Mouse (Mus musculus): ENCODE data around the gene Thsd4. TPM values are rescaled to one million over a fixed set of nuclear protein-coding genes. Genes with fewer than 3 reads are reported as not detected.
"Not testable (repeated sequence)": the region's sequence is repeated elsewhere in the genome, so short reads cannot be mapped to it uniquely, and the experiment has no call there.

The Thsd4 gene
- polyA plus RNA-seq, 1 experiment from 2014 or later = 9.4 TPM

GRCm38 (mm10) chr9:60172459-60173060, 349.3 kb downstream of the Thsd4 start:
- not testable (repeated sequence) for ATAC-seq (ENCODE audit: low FRiP score); H3K27me3 ChIP-seq

GRCm38 (mm10) chr9:60166990-60167389, 354.9 kb downstream of the Thsd4 start:
- H3K36me3 ChIP-seq (replicated peaks) = no peaks in the 10 kb centered on the region
- no peak overlapping the region for H3K9ac ChIP-seq
- no peaks in the 10 kb centered on the region for H3K9me3 ChIP-seq
- no peak overlapping the region for H3K27ac ChIP-seq
- no peak for ATAC-seq (ENCODE audit: low FRiP score)
- no peaks in the 10 kb centered on the region for H3K27me3 ChIP-seq
- no peaks in the 10 kb centered on the region for H3K4me1 ChIP-seq
- no peak overlapping the region for H3K4me2 ChIP-seq
- H3K4me3 ChIP-seq (replicated peaks) = no peak overlapping the region
- WGBS = 69% methylated on average over 4 of the region's 4 CpGs

More at GRCm38 (mm10) chr9:60172459-60173060, 349.3 kb downstream of the Thsd4 start:
- WGBS = 74% methylated on average over 9 of the region's 9 CpGs
- not testable (repeated sequence) for H3K9me3 ChIP-seq; H3K4me3 ChIP-seq (replicated peaks); H3K4me2 ChIP-seq; H3K9ac ChIP-seq; H3K4me1 ChIP-seq; H3K36me3 ChIP-seq (replicated peaks)
- 0 out of 2 replicates have a peak overlapping the region, but pooled peaks have one; percentile 19 for H3K27ac ChIP-seq

- Histone ChIP-seq H3K4me3 (replicated peaks) (no peak overlapping the region), H3K4me2 (no peak overlapping the region), H3K36me3 (replicated peaks) (no peaks in the 10 kb centered on the region), H3K27me3 (no peaks in the 10 kb centered on the region), H3K9ac (no peak overlapping the region), H3K4me1 (peaks cover 3% of the 10 kb centered on the region), H3K9me3 (no peaks in the 10 kb centered on the region), H3K27ac (no peak overlapping the region)
- no peak for ATAC-seq (ENCODE audit: low FRiP score)
- 31% methylated on average over 5 of the region's 5 CpGs for WGBS
Measured at GRCm38 (mm10) chr9:60160855-60161254, 361.0 kb downstream of the Thsd4 start.

- H3K4me1 ChIP-seq = peaks cover 3% of the 10 kb centered on the region
- no peak overlapping the region for H3K4me2 ChIP-seq
- H3K9me3 ChIP-seq = no peaks in the 10 kb centered on the region
- H3K27me3 ChIP-seq = no peaks in the 10 kb centered on the region
- no peaks in the 10 kb centered on the region for H3K36me3 ChIP-seq (replicated peaks)
- no peak overlapping the region for H3K4me3 ChIP-seq (replicated peaks)
- ATAC-seq (ENCODE audit: low FRiP score) = no peak
- no peak overlapping the region for H3K27ac ChIP-seq
- 82% methylated on average over 7 of the region's 7 CpGs for WGBS
- no peak overlapping the region for H3K9ac ChIP-seq
Measured at GRCm38 (mm10) chr9:60160194-60160593, 361.7 kb downstream of the Thsd4 start.

- H3K27ac ChIP-seq = no peak overlapping the region
- 0 out of 2 replicates have a peak, but pooled peaks cover 4% of the 10 kb centered on the region for H3K9me3 ChIP-seq
- no peak overlapping the region for H3K4me3 ChIP-seq (replicated peaks)
- H3K27me3 ChIP-seq = no peaks in the 10 kb centered on the region
- no peak overlapping the region for H3K9ac ChIP-seq
- H3K4me1 ChIP-seq = peaks cover 13% of the 10 kb centered on the region
- ATAC-seq (ENCODE audit: low FRiP score) = no peak
- WGBS = 100% methylated on average over 1 of the region's 1 CpGs
- no peaks in the 10 kb centered on the region for H3K36me3 ChIP-seq (replicated peaks)
- H3K4me2 ChIP-seq = no peak overlapping the region
Measured at GRCm38 (mm10) chr9:60152990-60153389, 368.9 kb downstream of the Thsd4 start.

- WGBS = 86% methylated on average over 11 of the region's 11 CpGs
- Histone ChIP-seq H3K27me3 (no peaks in the 10 kb centered on the region), H3K36me3 (replicated peaks) (no peaks in the 10 kb centered on the region), H3K4me2 (no peak overlapping the region), H3K4me1 (peaks cover 21% of the 10 kb centered on the region), H3K27ac (no peak overlapping the region), H3K9me3 (0 out of 2 replicates have a peak, but pooled peaks cover 4% of the 10 kb centered on the region), H3K4me3 (replicated peaks) (no peak overlapping the region), H3K9ac (no peak overlapping the region)
- ATAC-seq (ENCODE audit: low FRiP score) = no peak
Measured at GRCm38 (mm10) chr9:60151897-60152627, 369.8 kb downstream of the Thsd4 start.

- H3K9me3 ChIP-seq = 0 out of 2 replicates have a peak, but pooled peaks cover 4% of the 10 kb centered on the region
- no peak overlapping the region for H3K27ac ChIP-seq
- WGBS = 90% methylated on average over 1 of the region's 1 CpGs
- H3K4me2 ChIP-seq = no peak overlapping the region
- no peak overlapping the region for H3K9ac ChIP-seq
- no peak for ATAC-seq (ENCODE audit: low FRiP score)
- H3K4me1 ChIP-seq = peaks cover 25% of the 10 kb centered on the region
- no peak overlapping the region for H3K4me3 ChIP-seq (replicated peaks)
- no peaks in the 10 kb centered on the region for H3K36me3 ChIP-seq (replicated peaks)
- no peaks in the 10 kb centered on the region for H3K27me3 ChIP-seq
Measured at GRCm38 (mm10) chr9:60150511-60150910, 371.3 kb downstream of the Thsd4 start.

- H3K27ac ChIP-seq = peak overlapping the region; percentile 56; the same call in 1 of the 2 replicates
- H3K9ac ChIP-seq = 0 out of 2 replicates have a peak overlapping the region, but pooled peaks have one; percentile 29
- H3K36me3 ChIP-seq (replicated peaks) = no peaks in the 10 kb centered on the region
- H3K4me2 ChIP-seq = peak overlapping the region; percentile 25; the same call in 1 of the 2 replicates
- WGBS = 9% methylated on average over 7 of the region's 7 CpGs
- 0 out of 2 replicates have a peak, but pooled peaks cover 4% of the 10 kb centered on the region for H3K9me3 ChIP-seq
- no peak overlapping the region for H3K4me3 ChIP-seq (replicated peaks)
- H3K4me1 ChIP-seq = peaks cover 25% of the 10 kb centered on the region
- H3K27me3 ChIP-seq = no peaks in the 10 kb centered on the region
- 0 out of 2 replicates have a peak, but pooled peaks have one; percentile 27 for ATAC-seq (ENCODE audit: low FRiP score)
Measured at GRCm38 (mm10) chr9:60148988-60149387, 372.9 kb downstream of the Thsd4 start.

- 19% methylated on average over 4 of the region's 4 CpGs for WGBS
- H3K36me3 ChIP-seq (replicated peaks) = no peaks in the 10 kb centered on the region
- no peak overlapping the region for H3K4me3 ChIP-seq (replicated peaks)
- H3K4me2 ChIP-seq = no peak overlapping the region
- H3K4me1 ChIP-seq = peaks cover 25% of the 10 kb centered on the region
- peaks cover 4% of the 10 kb centered on the region; the same call in 1 of the 2 replicates for H3K27me3 ChIP-seq
- H3K9ac ChIP-seq = no peak overlapping the region
- peak overlapping the region; percentile 61; the same call in 1 of the 2 replicates for H3K27ac ChIP-seq
- 0 out of 2 replicates have a peak, but pooled peaks cover 2% of the 10 kb centered on the region for H3K9me3 ChIP-seq
- ATAC-seq (ENCODE audit: low FRiP score) = no peak; the same call in 1 of the 2 replicates
Measured at GRCm38 (mm10) chr9:60147401-60147800, 374.4 kb downstream of the Thsd4 start.

- H3K4me1 ChIP-seq = peaks cover 35% of the 10 kb centered on the region
- 94% methylated on average over 6 of the region's 6 CpGs for WGBS
- H3K36me3 ChIP-seq (replicated peaks) = no peaks in the 10 kb centered on the region
- H3K4me3 ChIP-seq (replicated peaks) = no peak overlapping the region
- no peak overlapping the region for H3K9ac ChIP-seq
- H3K27ac ChIP-seq = no peak overlapping the region
- H3K27me3 ChIP-seq = peaks cover 4% of the 10 kb centered on the region; the same call in 1 of the 2 replicates
- H3K9me3 ChIP-seq = no peaks in the 10 kb centered on the region
- no peak overlapping the region for H3K4me2 ChIP-seq
- ATAC-seq (ENCODE audit: low FRiP score) = no peak
Measured at GRCm38 (mm10) chr9:60143816-60144215, 378.0 kb downstream of the Thsd4 start.

GRCm38 (mm10) chr9:60141081-60141514, 380.7 kb downstream of the Thsd4 start:
- H3K27ac ChIP-seq = peak overlapping the region; percentile 43; the same call in 1 of the 2 replicates
- H3K4me2 ChIP-seq = no peak overlapping the region
- no peak overlapping the region for H3K9ac ChIP-seq
- H3K27me3 ChIP-seq = peaks cover 4% of the 10 kb centered on the region; the same call in 1 of the 2 replicates
- no peaks in the 10 kb centered on the region for H3K9me3 ChIP-seq
- H3K36me3 ChIP-seq (replicated peaks) = no peaks in the 10 kb centered on the region
- ATAC-seq (ENCODE audit: low FRiP score) = no peak
- H3K4me3 ChIP-seq (replicated peaks) = no peak overlapping the region
- peaks cover 22% of the 10 kb centered on the region for H3K4me1 ChIP-seq
- WGBS = 44% methylated on average over 7 of the region's 7 CpGs

GRCm38 (mm10) chr9:60140411-60140810, 381.4 kb downstream of the Thsd4 start:
- no peaks in the 10 kb centered on the region for H3K9me3 ChIP-seq
- no peak overlapping the region for H3K4me3 ChIP-seq (replicated peaks)
- no peak overlapping the region for H3K27ac ChIP-seq
- 57% methylated on average over 6 of the region's 6 CpGs for WGBS
- no peaks in the 10 kb centered on the region for H3K36me3 ChIP-seq (replicated peaks)
- no peak for ATAC-seq (ENCODE audit: low FRiP score)
- no peak overlapping the region for H3K4me2 ChIP-seq
- no peak overlapping the region for H3K9ac ChIP-seq
- peaks cover 22% of the 10 kb centered on the region for H3K4me1 ChIP-seq
- H3K27me3 ChIP-seq = peaks cover 4% of the 10 kb centered on the region; the same call in 1 of the 2 replicates

Data from forebrain, embryonic 12.5 days (tissue).